Mouse (Mus musculus): ENCODE measurements around the gene Asb12.

- TF ChIP-seq POLR2A (IDR thresholded peaks at IDR 0.05; ENCODE audit: insufficient read depth, low read length) (no peak), EP300 (IDR thresholded peaks at IDR 0.05; ENCODE audit: insufficient read depth, low read depth, low read length) (no peak)
Measured at GRCm38 (mm10) chrX:95442261-95442660, 115.5 kb downstream of the Asb12 start.
